Mouse (Mus musculus) MEL (cell line): ENCODE measurements around the gene Kif23.

Experiments used
- BHLHE40 ChIP-seq: IDR thresholded peaks from 2 replicates; pipeline ENCODE4 v1.6.1; 2012; ENCODE audit warnings: low read depth, mild to moderate bottlenecking, inconsistent platforms, low read length, improper control_type of control experiment, borderline replicate concordance
- CTCF ChIP-seq, 3 experiments: IDR thresholded peaks in 2 of 3; conservative IDR thresholded peaks in 1 of 3; 2 replicates each; pipeline ENCODE4 v1.5.1; 2011 to 2012; ENCODE audit warnings: low read length in 3 of 3, low read depth in 2 of 3, mild to moderate bottlenecking in 2 of 3, improper control_type of control experiment in 1 of 3, inconsistent platforms in 1 of 3, mixed read lengths in 1 of 3, moderate library complexity in 1 of 3; ENCODE audit not compliant: control insufficient read depth in 1 of 3, insufficient read depth in 1 of 3, poor library complexity in 1 of 3, severe bottlenecking in 1 of 3
- MAX ChIP-seq: IDR thresholded peaks from 2 replicates; pipeline ENCODE4 v1.6.1; 2011; ENCODE audit warnings: low read length, improper control_type of control experiment
- POLR2A ChIP-seq, 2 experiments: IDR thresholded peaks; 2 replicates each; pipeline ENCODE4 v1.6.1; 2011 to 2012; ENCODE audit warnings: low read length in 2 of 2, mild to moderate bottlenecking in 2 of 2, control low read depth in 1 of 2, improper control_type of control experiment in 1 of 2, low read depth in 1 of 2, moderate library complexity in 1 of 2; ENCODE audit not compliant: control insufficient read depth in 1 of 2, insufficient read depth in 1 of 2, poor library complexity in 1 of 2
- TBP ChIP-seq: IDR thresholded peaks from 2 replicates; pipeline ENCODE4 v1.8.0; 2011; ENCODE audit warnings: low read depth, low read length, improper control_type of control experiment
- ZKSCAN1 ChIP-seq: IDR thresholded peaks from 2 replicates; pipeline ENCODE4 v1.6.1; 2012; ENCODE audit warnings: low read depth, mild to moderate bottlenecking, inconsistent platforms, low read length, improper control_type of control experiment, moderate library complexity
- ZNF384 ChIP-seq: IDR thresholded peaks from 2 replicates; pipeline ENCODE4 v1.6.1; 2012; ENCODE audit warnings: low read depth, mild to moderate bottlenecking, inconsistent platforms, low read length, improper control_type of control experiment

DNA sequence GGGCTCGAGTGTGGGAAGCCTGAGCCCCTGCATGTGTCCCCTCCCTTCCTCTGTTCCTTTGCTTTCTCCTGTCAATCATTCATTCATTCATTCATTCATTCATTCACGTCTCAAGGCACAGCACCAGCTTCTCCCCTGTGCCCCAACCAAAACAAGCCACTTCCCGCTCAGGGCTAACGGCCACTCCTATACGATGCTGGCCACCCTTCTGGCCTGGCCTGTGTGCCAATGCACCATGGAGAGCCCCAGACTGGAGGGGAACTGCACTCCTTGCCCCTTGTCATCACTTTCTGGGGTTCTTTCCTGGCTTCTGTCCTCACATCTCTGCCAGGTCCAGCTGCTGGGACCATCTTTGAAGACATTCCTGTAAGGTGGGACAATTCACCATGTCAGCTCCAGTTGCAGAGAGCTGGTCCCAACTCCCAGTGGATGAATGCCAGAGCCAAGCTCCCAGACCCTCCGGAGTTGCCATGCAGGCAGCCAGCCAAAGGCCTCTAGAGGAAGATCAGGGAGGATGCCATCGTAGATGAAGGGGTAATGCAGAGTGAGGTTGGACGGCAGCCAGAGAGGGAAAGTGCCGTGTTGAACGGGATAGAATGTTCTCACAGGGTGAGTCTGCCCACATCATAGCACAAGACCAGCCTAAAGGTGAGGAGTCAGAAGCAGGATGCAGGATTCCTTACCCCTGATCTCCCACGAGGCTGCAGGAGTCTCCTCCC is 58.8 kb downstream of the Kif23 start:
- TF ChIP-seq CTCF (IDR thresholded peaks at IDR 0.05 in 2 of 3, conservative IDR thresholded peaks at IDR 0.05 in 1 of 3; ENCODE audit: control insufficient read depth in 1 of 3, insufficient read depth in 1 of 3, low read depth in 2 of 3, low read length in 3 of 3, poor library complexity in 1 of 3, severe bottlenecking in 1 of 3) (no peak), POLR2A (IDR thresholded peaks at IDR 0.05; ENCODE audit: control insufficient read depth in 1 of 2, insufficient read depth in 1 of 2, low read depth in 1 of 2, low read length in 2 of 2, poor library complexity in 1 of 2) (no peak), TBP (no peak), BHLHE40 (no peak), ZKSCAN1 (no peak), MAX (no peak), ZNF384 (no peak)
